Mouse (Mus musculus) cerebellum, adult 2 months (tissue): ENCODE measurements at regions not wholly inside any gene's neighbourhood (a gene's known extent, or its start where the extent isn't known, plus 50 kb on each side); places are given as distances from the start of the nearest gene placed in this dataset.

Source experiments
- DNase-seq, 2 experiments: peaks; one replicate each; pipeline ENCODE4 v3.0.0; 2021
- H3K27ac ChIP-seq: fragments of 200-500 bp; 2 replicates; pipeline ENCODE4 v1.5.1; 2012; ENCODE audit warnings: low read length, control low read depth, inconsistent platforms; ENCODE audit not compliant: insufficient read depth
- H3K27me3 ChIP-seq: fragments of 200-500 bp; 2 replicates; pipeline ENCODE4 v1.6.1; 2012; ENCODE audit warnings: inconsistent platforms, mild to moderate bottlenecking, low read length, moderate library complexity; ENCODE audit not compliant: control insufficient read depth, insufficient read depth
- H3K4me1 ChIP-seq: fragments of 200-500 bp; 2 replicates; pipeline ENCODE4 v1.6.1; 2011; ENCODE audit warnings: low read length; ENCODE audit not compliant: control insufficient read depth, insufficient read depth
- H3K4me3 ChIP-seq: fragments of 200-500 bp; replicated peaks from 2 replicates; pipeline ENCODE3; 2011; ENCODE audit warnings: mild to moderate bottlenecking, low read depth, low read length, control low read depth; ENCODE audit not compliant: insufficient read depth
- CTCF ChIP-seq: fragments of 200-500 bp; IDR thresholded peaks from 2 replicates; pipeline ENCODE4 v1.5.1; 2011; ENCODE audit warnings: low read depth, mild to moderate bottlenecking, control low read depth, low read length, moderate library complexity, borderline replicate concordance; ENCODE audit not compliant: insufficient read depth
- POLR2A ChIP-seq: fragments of 200-500 bp; IDR thresholded peaks from 2 replicates; pipeline ENCODE4 v1.6.1; 2011; ENCODE audit warnings: low read length, control low read depth, borderline replicate concordance; ENCODE audit not compliant: insufficient read depth
- WGBS: fragments of 180-500 bp; shearing (Covaris S2); methylation state at CpG from one replicate; pipeline ENCODE4 v1.1.7; 2018; 5-methylcytosine and 5-hydroxymethylcytosine counted together

DNA sequence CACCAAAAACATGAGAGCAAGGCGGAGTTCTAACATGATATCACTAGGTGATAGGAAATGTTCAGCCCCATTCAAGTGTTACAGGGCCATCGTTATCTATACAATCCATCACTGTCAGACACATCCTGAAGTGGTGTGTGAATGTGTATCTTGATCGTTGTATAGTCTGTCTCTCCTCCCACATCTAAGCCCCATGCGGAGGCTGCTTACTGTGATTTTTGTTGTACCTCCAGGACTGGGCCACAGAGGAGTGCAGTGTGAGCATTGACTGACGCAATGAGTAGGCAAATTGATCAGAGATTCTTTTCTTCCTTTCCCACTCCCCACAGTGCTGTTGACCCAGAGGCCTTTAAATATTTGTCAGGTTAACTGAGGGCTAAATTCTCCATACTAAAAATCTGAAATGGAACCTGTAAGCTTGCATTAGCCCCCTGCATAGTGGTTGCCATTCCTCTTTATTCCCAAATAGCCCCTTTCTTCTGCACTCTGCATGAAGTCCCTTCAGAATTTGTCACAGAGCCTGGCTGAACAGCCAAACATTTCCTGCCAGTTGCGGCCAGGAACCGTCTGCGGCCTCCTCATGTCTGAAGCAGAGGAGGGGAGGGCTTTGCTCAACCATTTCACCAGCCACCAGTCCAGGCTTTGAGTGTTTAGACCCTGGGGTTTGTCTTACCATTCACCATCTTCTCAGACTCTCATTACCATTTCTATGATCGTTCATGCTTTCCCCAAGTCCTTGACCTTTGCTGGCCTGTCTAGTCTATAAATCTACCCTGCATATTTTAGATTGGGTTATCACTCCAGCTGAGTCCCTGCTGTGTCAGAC, 119.3 kb downstream of the Ttc8 start:
- no peaks in the 10 kb centered on the region for H3K4me1 ChIP-seq
- no peak for DNase-seq
- WGBS = 66% methylated on average over 9 of the region's 9 CpGs
- no peak overlapping the region for H3K27ac ChIP-seq
- no peak for TF ChIP-seq CTCF
- no peak for TF ChIP-seq POLR2A
- H3K27me3 ChIP-seq = no peaks in the 10 kb centered on the region
- no peak overlapping the region for H3K4me3 ChIP-seq

DNA sequence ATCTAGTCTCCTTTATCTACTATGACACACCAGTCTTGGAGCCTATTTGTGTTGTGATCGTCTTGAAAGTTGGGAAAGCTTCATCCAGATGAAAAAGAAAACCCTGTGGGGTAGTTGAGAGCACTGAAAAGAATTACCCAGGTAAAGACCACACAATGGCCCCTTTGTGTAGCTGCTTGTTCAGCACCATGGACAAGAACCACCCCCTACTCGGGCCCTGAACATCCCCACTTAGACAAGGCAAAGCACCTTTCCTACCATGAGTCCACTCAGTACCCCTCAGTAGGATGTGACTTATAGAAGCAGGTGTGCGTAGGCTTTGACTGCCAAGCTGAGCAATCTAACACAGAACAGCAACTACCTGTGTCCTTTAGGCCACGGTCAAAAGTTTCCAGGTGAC, 121.2 kb downstream of the Ttc8 start:
- Histone ChIP-seq H3K4me1 (no peaks in the 10 kb centered on the region), H3K27me3 (no peaks in the 10 kb centered on the region; the same call in 1 of the 2 replicates), H3K27ac (no peak overlapping the region), H3K4me3 (no peak overlapping the region)
- no peak for DNase-seq
- 81% methylated on average over 4 of the region's 4 CpGs for WGBS
- TF ChIP-seq CTCF (no peak), POLR2A (no peak)

DNA sequence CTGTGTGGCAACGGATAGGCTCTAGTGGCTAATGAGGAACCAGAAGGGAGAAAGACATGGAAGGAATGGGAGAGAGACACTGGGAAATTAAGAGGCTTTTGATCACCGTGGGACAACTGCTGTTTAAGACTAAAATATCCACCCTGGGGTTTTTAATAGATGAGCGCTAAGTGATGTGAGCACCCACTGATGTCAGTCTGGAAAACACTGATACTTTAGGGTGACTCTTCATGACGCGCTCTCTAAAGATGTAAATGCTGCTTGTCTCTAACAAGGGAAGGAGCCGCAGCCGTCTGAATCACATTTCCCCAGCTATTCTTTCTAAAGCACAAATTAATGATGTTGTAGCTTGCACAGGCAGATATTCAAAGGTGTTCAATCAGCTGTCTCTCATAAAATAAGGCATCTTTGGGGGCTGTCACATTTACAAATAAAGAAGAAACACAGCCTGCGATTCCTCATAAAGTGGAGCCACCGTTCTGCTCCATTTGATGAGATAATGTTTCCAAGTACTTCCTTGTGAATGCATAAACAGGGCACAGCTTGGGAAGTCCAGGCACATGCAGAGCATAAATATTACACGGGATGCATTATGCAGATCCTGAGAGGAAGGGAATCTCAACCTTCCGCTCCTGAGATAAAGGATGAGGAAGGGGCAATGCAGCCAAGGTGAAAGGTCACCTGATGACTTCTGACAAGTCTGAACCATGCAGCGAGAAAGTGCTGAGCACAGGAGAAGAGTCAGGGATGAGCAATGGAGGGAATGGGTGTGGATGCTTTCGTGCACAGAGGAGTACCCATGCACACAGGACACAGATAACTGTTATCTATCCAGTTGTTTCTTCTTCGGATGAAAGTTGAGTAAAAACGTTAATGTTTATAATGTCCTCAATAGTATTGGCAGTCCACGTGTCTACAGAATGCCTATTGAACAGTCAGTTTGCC, 122.8 kb downstream of the Ttc8 start:
- Histone ChIP-seq H3K27ac (no peak overlapping the region), H3K4me3 (no peak overlapping the region), H3K27me3 (no peaks in the 10 kb centered on the region; the same call in 1 of the 2 replicates), H3K4me1 (no peaks in the 10 kb centered on the region)
- no peak for DNase-seq
- TF ChIP-seq CTCF (no peak), POLR2A (no peak)
- 86% methylated on average over 16 of the region's 16 CpGs for WGBS

DNA sequence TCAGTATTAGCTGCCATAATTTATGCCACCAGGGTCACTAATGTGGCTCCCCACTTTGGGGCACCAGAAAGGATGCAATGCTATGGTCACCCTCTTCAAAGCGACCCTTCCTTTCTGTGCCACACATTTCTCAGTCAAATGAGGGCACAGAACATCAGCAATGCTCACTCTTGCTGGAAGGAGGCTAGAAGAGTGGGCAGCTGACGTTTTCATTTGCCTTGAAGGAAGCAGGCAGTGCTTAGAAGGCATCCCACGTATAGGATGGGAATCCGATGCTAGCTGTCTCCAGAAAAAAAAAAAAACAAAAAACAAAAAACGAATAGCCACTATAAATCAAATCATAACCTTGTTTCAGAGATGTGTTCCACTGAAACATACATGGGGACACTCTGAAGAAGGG, 124.1 kb downstream of the Ttc8 start:
- TF ChIP-seq POLR2A (no peak), CTCF (no peak)
- WGBS = 76% methylated on average over 5 of the region's 5 CpGs
- Histone ChIP-seq H3K4me1 (no peaks in the 10 kb centered on the region), H3K27me3 (no peaks in the 10 kb centered on the region; the same call in 1 of the 2 replicates), H3K27ac (no peak overlapping the region), H3K4me3 (no peak overlapping the region)
- DNase-seq = no peak

DNA sequence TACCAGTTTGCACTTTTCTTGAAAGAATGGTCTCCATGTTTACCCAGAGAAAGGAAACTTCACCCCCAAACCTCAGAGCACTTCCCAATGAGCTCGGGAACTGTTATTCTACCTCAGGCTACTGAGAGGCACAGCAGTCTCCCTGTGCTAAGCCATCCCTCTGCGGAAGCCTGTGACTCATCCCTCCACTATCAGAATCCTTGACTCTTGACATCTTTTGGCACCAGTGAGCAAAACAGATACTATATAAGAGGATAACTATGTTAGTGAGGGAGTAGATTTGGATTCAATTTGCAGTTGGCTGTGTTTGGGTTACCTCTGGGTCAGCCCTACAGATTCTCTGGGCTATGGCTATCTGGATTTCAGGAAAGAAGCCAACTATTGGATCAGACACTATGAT, 130.1 kb downstream of the Ttc8 start:
- WGBS = 61% methylated on average over 2 of the region's 2 CpGs
- Histone ChIP-seq H3K27me3 (no peaks in the 10 kb centered on the region; the same call in 1 of the 2 replicates), H3K4me1 (peaks cover 6% of the 10 kb centered on the region), H3K27ac (no peak overlapping the region), H3K4me3 (no peak overlapping the region)
- no peak for TF ChIP-seq POLR2A
- no peak for TF ChIP-seq CTCF
- DNase-seq = peak in 1 of 2 experiments; percentile 54

DNA sequence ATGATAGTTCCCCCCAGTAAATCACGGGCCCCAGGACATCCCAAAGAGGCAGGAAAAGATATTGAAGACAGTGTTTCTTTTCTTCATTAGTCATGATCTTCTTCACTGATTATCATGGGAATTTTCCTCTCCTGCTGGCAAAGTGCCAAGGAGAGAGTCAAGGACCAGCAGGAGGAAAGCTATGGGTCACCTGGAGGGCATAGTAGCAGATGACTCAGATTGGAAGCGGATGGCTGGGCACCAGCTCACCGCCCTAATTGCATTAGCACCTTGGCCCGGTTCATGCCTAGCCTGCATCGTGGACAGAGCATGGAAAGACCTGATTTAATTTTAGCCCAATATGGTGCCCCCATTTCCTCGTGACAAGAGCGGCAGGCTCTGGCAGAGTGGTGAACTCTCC, 132.2 kb downstream of the Ttc8 start:
- TF ChIP-seq POLR2A (no peak), CTCF (no peak)
- WGBS = 13% methylated on average over 7 of the region's 7 CpGs
- no peak overlapping the region for H3K4me3 ChIP-seq

DNA sequence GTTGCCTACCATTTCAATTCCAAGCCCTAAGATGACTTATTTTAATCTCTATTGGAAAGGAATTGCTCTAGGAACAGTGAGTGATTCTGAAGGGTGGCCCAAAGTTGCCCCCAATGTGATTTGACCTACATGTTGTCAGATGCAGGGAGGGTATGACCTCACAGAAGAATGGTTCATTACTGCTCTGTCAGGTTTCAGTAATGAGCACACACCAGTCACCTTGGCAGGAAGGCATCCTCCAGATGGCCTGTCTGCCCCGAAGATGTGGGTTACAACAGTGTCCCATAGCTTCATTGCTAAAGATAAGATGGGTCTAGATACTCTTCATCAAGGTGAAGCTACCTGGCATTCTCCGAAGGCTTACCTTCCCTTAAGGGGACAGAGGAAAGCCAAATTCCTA, 137.1 kb downstream of the Ttc8 start:
- WGBS = 49% methylated on average over 2 of the region's 2 CpGs
- DNase-seq = peak; percentile 42 to 70
- TF ChIP-seq POLR2A (no peak), CTCF (no peak)
- Histone ChIP-seq H3K27me3 (no peaks in the 10 kb centered on the region), H3K4me3 (no peak overlapping the region), H3K4me1 (peaks cover 12% of the 10 kb centered on the region; the same call in 1 of the 2 replicates), H3K27ac (0 out of 2 replicates have a peak overlapping the region, but pooled peaks have one; percentile 25)

More for the DNA sequence above, 132.2 kb downstream of the Ttc8 start:
- H3K4me1 ChIP-seq = peaks cover 11% of the 10 kb centered on the region
- no peak overlapping the region for H3K27ac ChIP-seq
- H3K27me3 ChIP-seq = no peaks in the 10 kb centered on the region
- DNase-seq = peak; percentile 78 to 93
